Mouse (Mus musculus) frontal cortex, adult 2 months (tissue): ENCODE data around the gene Dpm2. TPM values are rescaled to one million over a fixed set of nuclear protein-coding genes. Genes with fewer than 3 reads are reported as not detected.

Source experiments
- DNase-seq, 2 experiments: peaks; one replicate each; pipeline ENCODE4 v3.0.0; 2022; ENCODE audit warnings: low spot score in 1 of 2; ENCODE audit errors: extremely low spot score in 1 of 2
- polyA plus RNA-seq: library from polyadenylated mRNA; depleted of rRNA; stranded (reverse); fragments of >200 nt; gene quantifications from 2 replicates; pipeline ENCODE4 v1.2.3, GENCODE M21; 2012; rRNA removed

Dpm2 gene
- polyA plus RNA-seq, 1 experiment = 160 TPM

GRCm38 (mm10) chr2:32608141-32608777 lies 37.6 kb downstream of the Dpm2 start:
- DNase-seq = peak in 1 of 2 experiments; percentile 52

DNA sequence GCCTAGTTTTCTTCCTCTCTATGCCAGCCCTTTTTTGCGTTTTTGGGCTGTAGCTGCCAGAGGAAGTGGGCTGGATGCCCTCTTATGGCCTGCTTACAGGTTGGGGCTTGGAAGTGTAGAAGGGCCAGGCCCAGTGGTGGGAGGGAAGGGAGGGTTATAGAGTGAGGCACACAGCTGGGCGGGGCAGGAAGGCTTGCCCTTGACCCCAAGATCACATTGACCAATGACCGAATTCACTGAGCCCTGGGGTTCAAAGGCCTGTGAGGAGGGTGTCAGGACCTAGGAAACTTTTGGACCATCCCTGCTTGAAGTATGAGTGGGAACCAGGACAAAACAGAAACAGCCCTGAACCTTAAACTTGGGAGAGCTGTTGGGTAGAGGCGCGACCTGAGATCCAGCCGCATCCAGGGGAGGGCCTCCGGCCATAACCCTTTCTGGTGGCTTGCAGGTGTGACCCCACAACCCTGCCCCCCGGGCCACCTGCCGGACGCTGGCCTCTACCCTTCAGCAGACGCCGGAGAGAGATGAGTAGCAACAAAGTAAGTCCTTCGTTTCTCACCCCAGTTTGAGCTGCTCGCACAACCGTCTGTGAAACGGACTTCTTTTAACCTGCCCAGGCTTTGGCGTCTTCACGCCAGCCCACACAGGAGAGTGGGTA lies 38.2 kb downstream of the Dpm2 start:
- no peak for DNase-seq

GRCm38 (mm10) chr2:32610610-32611229 lies 40.1 kb downstream of the Dpm2 start:
- DNase-seq = peak in 1 of 2 experiments; percentile 65

DNA sequence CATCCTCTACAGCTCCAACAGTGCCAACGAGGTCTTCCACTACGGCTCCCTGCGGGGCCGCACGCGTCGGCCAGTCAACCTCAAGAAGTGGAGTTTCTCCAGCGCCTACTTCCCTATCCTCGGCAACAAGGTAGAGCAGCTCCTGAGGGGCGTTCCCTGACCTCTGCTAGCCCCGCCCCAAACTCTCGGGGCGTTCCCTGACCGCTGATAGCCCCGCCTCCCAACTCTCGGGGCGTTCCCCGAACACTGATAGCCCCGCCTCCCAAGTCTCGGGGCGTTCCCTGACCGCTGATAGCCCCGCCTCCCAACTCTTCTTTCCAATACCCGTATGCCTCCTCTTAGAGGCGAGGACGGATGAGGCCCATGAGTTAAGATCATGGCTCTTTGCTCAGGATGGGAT lies 41.6 kb downstream of the Dpm2 start:
- no peak for DNase-seq

- no peak for DNase-seq
These were observed 46.5 kb downstream of the Dpm2 start for GRCm38 (mm10) chr2:32617109-32617508.

DNA sequence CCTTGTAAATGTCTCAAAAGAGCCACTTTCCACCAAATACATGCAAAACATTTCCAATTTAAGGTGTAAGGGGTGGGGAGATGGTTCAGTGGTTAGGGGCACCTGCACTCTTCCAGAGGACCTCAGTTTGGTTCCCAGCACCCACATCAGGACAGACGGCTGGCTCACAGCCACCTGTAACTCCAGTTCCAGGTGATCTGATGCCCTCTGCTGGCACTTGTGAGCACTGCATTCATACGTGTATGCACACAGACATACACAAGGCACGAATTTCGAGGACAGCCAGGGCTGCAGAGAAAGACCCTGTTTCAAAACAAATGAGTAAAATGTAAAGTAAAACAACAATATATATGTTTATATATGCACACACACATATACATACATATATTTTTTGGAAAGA lies 46.9 kb downstream of the Dpm2 start:
- DNase-seq = no peak

GRCm38 (mm10) chr2:32618051-32618450 lies 47.4 kb downstream of the Dpm2 start:
- DNase-seq = no peak

DNA sequence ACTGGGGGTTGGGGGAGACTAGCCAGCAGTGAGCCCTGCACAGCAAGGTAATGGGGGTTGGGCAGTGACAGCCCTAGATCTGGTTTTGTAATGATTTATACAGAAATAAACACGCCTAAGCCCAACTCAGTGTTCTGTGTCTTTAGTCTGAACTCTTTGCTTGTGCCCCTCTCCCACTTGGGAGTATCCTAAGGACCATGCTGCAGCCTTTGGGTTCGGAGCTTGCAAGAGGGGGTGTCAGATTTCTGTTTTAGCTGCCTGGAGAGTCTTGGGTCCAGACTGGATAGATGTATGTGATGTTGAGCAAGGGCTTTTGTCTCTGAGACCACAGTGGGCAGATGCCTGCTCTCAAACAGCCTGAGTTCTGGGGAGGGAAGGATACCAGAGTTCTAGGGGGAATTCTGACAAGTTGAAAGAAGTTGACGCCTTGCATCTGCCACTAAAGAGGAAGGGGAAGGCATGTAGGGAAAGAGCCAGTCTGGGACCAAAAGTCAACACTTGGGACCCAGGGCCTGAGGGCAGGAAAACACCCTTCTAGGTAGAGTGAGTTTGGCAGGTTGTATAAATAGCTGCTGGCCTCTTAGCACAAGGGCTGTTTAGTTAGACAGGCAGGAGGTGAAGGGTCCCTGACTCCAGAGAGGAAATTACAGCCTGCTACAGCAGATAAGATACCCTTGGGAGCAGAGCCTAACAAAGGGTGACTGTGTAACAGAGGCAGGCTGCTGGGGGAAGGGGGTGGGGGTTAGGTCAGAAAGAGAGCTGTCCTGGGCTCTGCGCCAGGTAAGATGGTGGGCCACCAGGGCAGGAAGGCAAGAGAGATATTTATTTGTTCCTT lies 50.2 kb downstream of the Dpm2 start:
- DNase-seq = no peak

GRCm38 (mm10) chr2:32621517-32621859 lies 50.8 kb downstream of the Dpm2 start, which contains the start of gene Ak1:
Gene Ak1 (plus strand): TSS chr2:32621758.
- DNase-seq = no peak

Other genes with a start within 250 kb of the Dpm2 start
- gene Ciz1, start 218.5 kb upstream of the Dpm2 start, polyA plus RNA-seq = 164 and 170 TPM in 2 replicates
- 1,288 and 1,302 TPM in 2 replicates for gene Dnm1, start 217.5 kb upstream of the Dpm2 start, polyA plus RNA-seq
- 396 and 571 TPM in 2 replicates for gene 1110008P14Rik, start 188.9 kb upstream of the Dpm2 start, polyA plus RNA-seq
- 0.18 and 0.80 TPM in 2 replicates for gene Lcn2, start 182.6 kb upstream of the Dpm2 start, polyA plus RNA-seq
- 53.2 and 59.4 TPM in 2 replicates for gene Ptges2, start 175.0 kb upstream of the Dpm2 start, polyA plus RNA-seq
- 3.1 and 3.2 TPM in 2 replicates for gene Naif1, start 120.4 kb upstream of the Dpm2 start, polyA plus RNA-seq
- 44.3 and 49.9 TPM in 2 replicates for gene Slc25a25, start 119.4 kb upstream of the Dpm2 start, polyA plus RNA-seq
- gene Fam102a, start 35.5 kb upstream of the Dpm2 start, polyA plus RNA-seq = 34.3 and 41.8 TPM in 2 replicates
- gene Pip5kl1, start 3.9 kb downstream of the Dpm2 start, polyA plus RNA-seq = 22.7 and 23.6 TPM in 2 replicates
- gene 9430097D07Rik, start 4.8 kb downstream of the Dpm2 start, polyA plus RNA-seq = 0.38 and 0.46 TPM in 2 replicates
- gene St6galnac4, start 16.2 kb downstream of the Dpm2 start, polyA plus RNA-seq = 32.4 and 34.4 TPM in 2 replicates
- 98.8 and 112 TPM in 2 replicates for gene St6galnac6, start 28.9 kb downstream of the Dpm2 start, polyA plus RNA-seq
- gene Ak1, start 50.9 kb downstream of the Dpm2 start, polyA plus RNA-seq = 151 and 154 TPM in 2 replicates
- 34.7 and 37.7 TPM in 2 replicates for gene Eng, start 75.7 kb downstream of the Dpm2 start, polyA plus RNA-seq
- 16.8 and 24.8 TPM in 2 replicates for gene Fpgs, start 133.3 kb downstream of the Dpm2 start, polyA plus RNA-seq
- gene Cdk9, start 142.2 kb downstream of the Dpm2 start, polyA plus RNA-seq = 250 and 268 TPM in 2 replicates
- 28.1 and 28.6 TPM in 2 replicates for gene Sh2d3c, start 150.2 kb downstream of the Dpm2 start, polyA plus RNA-seq
- 3.2 and 3.5 TPM in 2 replicates for gene 6330409D20Rik, start 170.2 kb downstream of the Dpm2 start, polyA plus RNA-seq
- gene Tor2a, start 186.4 kb downstream of the Dpm2 start, polyA plus RNA-seq = 60.0 and 69.0 TPM in 2 replicates
- gene Ttc16, start 204.8 kb downstream of the Dpm2 start, polyA plus RNA-seq = 1.7 and 1.9 TPM in 2 replicates
- gene Ptrh1, start 204.9 kb downstream of the Dpm2 start, polyA plus RNA-seq = 7.9 and 8.9 TPM in 2 replicates
- 1.8 and 4.8 TPM in 2 replicates for gene Cfap157, start 213.6 kb downstream of the Dpm2 start, polyA plus RNA-seq